In the genomic region with DNA sequence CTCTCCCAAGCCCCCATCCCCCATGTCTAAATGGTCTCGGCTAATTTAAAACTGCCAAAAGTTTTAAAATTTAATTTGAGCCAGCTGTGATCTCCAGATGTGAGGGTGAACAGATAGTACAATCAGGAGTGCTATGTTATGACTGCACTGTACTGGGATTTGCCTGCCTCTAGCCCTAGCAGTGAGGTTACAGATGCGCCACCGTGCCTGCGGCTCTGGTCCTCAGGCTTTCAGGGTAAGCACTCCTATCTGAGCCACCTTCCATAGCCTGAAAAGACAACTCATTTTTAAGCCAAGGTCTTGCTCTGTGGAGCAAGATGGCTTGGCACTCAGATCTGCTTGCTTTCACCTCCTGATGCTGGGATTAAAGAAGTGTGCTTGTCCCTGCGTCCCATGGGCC, we compare ENCODE assay signal across 23 mouse cellular contexts. TPM values are rescaled to one million over a fixed set of nuclear protein-coding genes. Genes with fewer than 3 reads are reported as not detected.
A peak's percentile ranks its signal among the peaks of the same experiment; 100 is the strongest.
DNase-seq lines count a peak whose midpoint lies in the region; ATAC-seq and TF ChIP-seq lines count a peak whose summit lies in the region.
"Had no signal": no experiment of that assay in that cellular context is flagged by ENCODE, and none has a peak within 500 bp of the region (broad histone marks: within the 10 kb centered on the region; RNA-seq: fewer than 3 reads in every experiment).

No protein-coding gene starts in this region.

- DNase-seq in embryo, embryonic 10.5 days (ENCODE audit: low spot score), result peak; percentile 8
- no peak for DNase-seq in embryo, embryonic 10 days (ENCODE audit: low spot score)
- no peak for DNase-seq in kidney, postnatal 10 days
- no peak for DNase-seq in CH12.LX (ENCODE audit: extremely low read depth)
- DNase-seq in right cerebral cortex, adult 2 months (ENCODE audit: low spot score in 2 of 2), result no peak
- DNase-seq: adrenal gland, adult 2 months; adrenal gland, postnatal 25 days; B cell, adult 2 months; cerebellum, adult 18-20 months; cerebellum, adult 9-11 months; cerebellum, postnatal 36 days; gastrocnemius, postnatal 14 days; heart, postnatal 36 days had no signal

- TF ChIP-seq POLR2A in CH12.LX (IDR thresholded peaks at IDR 0.05; ENCODE audit: low read depth, low read length) (no peak; the same call in 1 of the 2 replicates), myocyte (IDR thresholded peaks at IDR 0.05; ENCODE audit: insufficient read length, low read depth) (no peak)

- H3K4me1 ChIP-seq in kidney, embryonic 14.5 days (ENCODE audit: control insufficient read depth, insufficient read depth, low read length), result no peaks in the 10 kb centered on the region
- peaks cover 3 to 5% of the 10 kb centered on the region in 2 experiments; a peak in 3 of 4 replicates for H3K4me1 ChIP-seq in CH12.LX (ENCODE audit: control insufficient read depth in 1 of 2, insufficient read depth in 2 of 2)
- H3K4me1 ChIP-seq: embryonic facial prominence, embryonic 15.5 days; forebrain, embryonic 10.5 days; forebrain, embryonic 15.5 days; heart, embryonic 13.5 days; hindbrain, embryonic 15.5 days had no signal

- no peaks in the 10 kb centered on the region for H3K9me3 ChIP-seq in kidney, embryonic 14.5 days (ENCODE audit: control insufficient read depth, low read length)
- H3K9me3 ChIP-seq in CH12.LX (replicated peaks; ENCODE audit: low read length), result no peaks in the 10 kb centered on the region
- H3K9me3 ChIP-seq: embryonic facial prominence, embryonic 15.5 days; forebrain, embryonic 10.5 days; forebrain, embryonic 15.5 days; heart, embryonic 13.5 days; hindbrain, embryonic 15.5 days had no signal

- WGBS in kidney, embryonic 14.5 days, result 91% methylated on average over 5 of the region's 5 CpGs

- in situ Hi-C loops in CH12.LX (cut with MboI; ENCODE audit: low pct_ligation_motif_present, low pct_unique_long_range_greater_than_20kb, low sequenced_read_pairs), result no loop called here

- TF ChIP-seq RAD21 in CH12.LX (IDR thresholded peaks at IDR 0.05; ENCODE audit: low read depth, low read length), result no peak

- H3K79me2 ChIP-seq in CH12.LX (replicated peaks; ENCODE audit: control insufficient read depth, extremely low read depth, insufficient read depth, poor library complexity, severe bottlenecking), result peaks cover 19% of the 10 kb centered on the region
- peaks cover 3% of the 10 kb centered on the region for H3K79me2 ChIP-seq in myocyte (ENCODE audit: control insufficient read depth, insufficient read depth)

- H3ac ChIP-seq in myocyte (ENCODE audit: control insufficient read depth, insufficient read length), result no peak overlapping the region

- TF ChIP-seq EP300 in CH12.LX (IDR thresholded peaks at IDR 0.05; ENCODE audit: low read length), result no peak

- dilution Hi-C loops in CH12.LX (cut with MboI; ENCODE audit: extremely low pct_ligation_motif_present, extremely low pct_unique_long_range_greater_than_20kb, low sequenced_read_pairs), result no loop called here

- peak; percentile 52; the same call in 1 of the 2 replicates for ATAC-seq in kidney, embryonic 14.5 days (ENCODE audit: low FRiP score, low TSS enrichment)
- ATAC-seq: CD4-positive, CD25-positive, alpha-beta regulatory T cell, adult 4 months; forebrain, embryonic 15.5 days; intestine, embryonic 16.5 days had no signal

- peaks cover 86% of the 10 kb centered on the region for H3K36me3 ChIP-seq in kidney, embryonic 14.5 days (ENCODE audit: control insufficient read depth, insufficient read depth, low read length)
- H3K36me3 ChIP-seq in CH12.LX (replicated peaks in 1 of 2; ENCODE audit: control insufficient read depth in 1 of 2, insufficient read depth in 1 of 2, low read length in 1 of 2) (peaks cover 68 to 91% of the 10 kb centered on the region in 2 experiments), myocyte (ENCODE audit: control insufficient read depth, insufficient read depth) (peaks cover 82% of the 10 kb centered on the region)

- TF ChIP-seq CTCF in CH12.LX (conservative IDR thresholded peaks at IDR 0.05 in 1 of 2, IDR thresholded peaks at IDR 0.05 in 1 of 2; ENCODE audit: low read depth in 2 of 2, low read length in 2 of 2), result no peak

- no peak overlapping the region for H3K9ac ChIP-seq in kidney, embryonic 14.5 days (ENCODE audit: low read depth, low read length)
- no peak overlapping the region for H3K9ac ChIP-seq in CH12.LX (ENCODE audit: insufficient read depth, low read depth)
- H3K9ac ChIP-seq: embryonic facial prominence, embryonic 15.5 days; forebrain, embryonic 15.5 days; heart, embryonic 13.5 days; hindbrain, embryonic 15.5 days had no signal

- H3K4me3 ChIP-seq in kidney, embryonic 14.5 days (ENCODE audit: low read length), result no peak overlapping the region
- no peak overlapping the region for H3K4me3 ChIP-seq in CH12.LX (replicated peaks in 1 of 3; ENCODE audit: low read depth in 2 of 3, low read length in 2 of 3, poor library complexity in 1 of 3)
- H3K4me3 ChIP-seq in myocyte, result no peak overlapping the region
- H3K4me3 ChIP-seq: embryonic facial prominence, embryonic 15.5 days; erythroblast, embryonic 14.5 days; forebrain, embryonic 10.5 days; forebrain, embryonic 15.5 days; heart, embryonic 13.5 days; hindbrain, embryonic 15.5 days had no signal

- H3K4me2 ChIP-seq in kidney, embryonic 14.5 days (replicated peaks; ENCODE audit: low read depth, low read length), result no peak overlapping the region
- H3K4me2 ChIP-seq in CH12.LX (ENCODE audit: insufficient read depth, low read depth, poor library complexity, severe bottlenecking) (no peak overlapping the region), myocyte (ENCODE audit: low read depth) (no peak overlapping the region)
- H3K4me2 ChIP-seq: embryonic facial prominence, embryonic 15.5 days; forebrain, embryonic 15.5 days; heart, embryonic 13.5 days; hindbrain, embryonic 15.5 days had no signal

- no peak overlapping the region for H3K27ac ChIP-seq in kidney, embryonic 14.5 days (ENCODE audit: low read depth, low read length)
- 0 out of 2 replicates have a peak overlapping the region, but pooled peaks have one; percentile 25 for H3K27ac ChIP-seq in CH12.LX (ENCODE audit: insufficient read depth, low read depth)
- H3K27ac ChIP-seq: embryonic facial prominence, embryonic 15.5 days; forebrain, embryonic 10.5 days; forebrain, embryonic 15.5 days; heart, embryonic 13.5 days; hindbrain, embryonic 15.5 days had no signal

- H3K27me3 ChIP-seq in kidney, embryonic 14.5 days (ENCODE audit: control insufficient read depth, insufficient read depth, low read length), result no peaks in the 10 kb centered on the region
- H3K27me3 ChIP-seq in CH12.LX (replicated peaks) (no peaks in the 10 kb centered on the region), myocyte (ENCODE audit: control insufficient read depth, insufficient read depth, insufficient read length) (no peaks in the 10 kb centered on the region)
- H3K27me3 ChIP-seq: embryonic facial prominence, embryonic 15.5 days; forebrain, embryonic 15.5 days; heart, embryonic 13.5 days; hindbrain, embryonic 15.5 days had no signal

TF ChIP-seq in CH12.LX, 34 proteins besides CTCF, POLR2A, EP300 and RAD21:
- TF ChIP-seq SIN3A (IDR thresholded peaks at IDR 0.05; ENCODE audit: low read length), result no peak
- TF ChIP-seq TCF12 (IDR thresholded peaks at IDR 0.05; ENCODE audit: low read depth, low read length), result no peak
- no peak for TF ChIP-seq GABPA (IDR thresholded peaks at IDR 0.05; ENCODE audit: insufficient replicate concordance, low read depth, low read length)
- no peak for TF ChIP-seq TBP (conservative IDR thresholded peaks at IDR 0.05; ENCODE audit: low read depth, low read length)
- no peak for TF ChIP-seq PAX5 (IDR thresholded peaks at IDR 0.05; ENCODE audit: low read length)
- no peak for TF ChIP-seq MAFK (IDR thresholded peaks at IDR 0.05; ENCODE audit: insufficient replicate concordance, low read length)
- no peak for TF ChIP-seq USF1 (IDR thresholded peaks at IDR 0.05; ENCODE audit: low read depth, low read length)

TF ChIP-seq in myocyte, 11 proteins besides CTCF, POLR2A, EP300 and RAD21:
- TF ChIP-seq TCF12 (IDR thresholded peaks at IDR 0.05; ENCODE audit: insufficient read depth, poor library complexity, severe bottlenecking), result no peak
- peak; percentile 51 for TF ChIP-seq POLR2AphosphoS2 (IDR thresholded peaks at IDR 0.05; ENCODE audit: insufficient read length, low read depth)

RNA-seq across cellular contexts. Expression of a gene that starts 11.3 kb away (rescaled TPM):
- polyA plus RNA-seq in kidney, embryonic 14.5 days (2014; fragmentation: Nextera tagmentation; extraction: Ambion mirVana), result 499 and 541 TPM in 2 replicates
- total RNA-seq in CH12.LX (2012; rRNA removed) (350 and 466 TPM in 2 replicates), CH12.LX (2014; rRNA removed) (863 and 980 TPM in 2 replicates)
- polyA plus RNA-seq in CH12.LX (2012; ENCODE audit: insufficient read length, low read depth) (1,169 and 1,185 TPM in 2 replicates), myocyte (2012; fragmentation: generic; extraction: Trizol) (133 TPM)

RNA-seq across cellular contexts. Expression of a gene that starts 29.9 kb away (rescaled TPM):
- polyA plus RNA-seq in kidney, embryonic 14.5 days (2014; fragmentation: Nextera tagmentation; extraction: Ambion mirVana), result 46.2 and 48.2 TPM in 2 replicates
- 85.6 and 92.2 TPM in 2 replicates for total RNA-seq in CH12.LX (2012; rRNA removed)
- 77.0 and 80.9 TPM in 2 replicates for total RNA-seq in CH12.LX (2014; rRNA removed)
- 144 and 149 TPM in 2 replicates for polyA plus RNA-seq in CH12.LX (2012; ENCODE audit: insufficient read length, low read depth)
- 17.0 TPM for polyA plus RNA-seq in myocyte (2012; fragmentation: generic; extraction: Trizol)

RNA-seq across cellular contexts. Expression of a gene that starts 44.0 kb away (rescaled TPM):
- polyA plus RNA-seq in kidney, embryonic 14.5 days (2014; fragmentation: Nextera tagmentation; extraction: Ambion mirVana), result 9.5 and 13.7 TPM in 2 replicates
- total RNA-seq in CH12.LX (2012; rRNA removed) (14.2 and 17.6 TPM in 2 replicates), CH12.LX (2014; rRNA removed) (35.9 and 37.9 TPM in 2 replicates)
- polyA plus RNA-seq in CH12.LX (2012; ENCODE audit: insufficient read length, low read depth) (32.5 and 35.9 TPM in 2 replicates), myocyte (2012; fragmentation: generic; extraction: Trizol) (4.1 TPM)

RNA-seq across cellular contexts. Expression of a gene that starts 52.0 kb away (rescaled TPM):
- 18.2 and 36.2 TPM in 2 replicates for polyA plus RNA-seq in kidney, embryonic 14.5 days (2014; fragmentation: Nextera tagmentation; extraction: Ambion mirVana)
- 21.5 and 22.8 TPM in 2 replicates for total RNA-seq in CH12.LX (2012; rRNA removed)
- total RNA-seq in CH12.LX (2014; rRNA removed), result 30.8 and 33.0 TPM in 2 replicates
- 31.8 and 34.6 TPM in 2 replicates for polyA plus RNA-seq in CH12.LX (2012; ENCODE audit: insufficient read length, low read depth)
- 5.8 TPM for polyA plus RNA-seq in myocyte (2012; fragmentation: generic; extraction: Trizol)
